Mouse (Mus musculus) forebrain, embryonic 11.5 days (tissue): ENCODE measurements around the gene Set. TPM values are rescaled to one million over a fixed set of nuclear protein-coding genes. Genes with fewer than 3 reads are reported as not detected.

Experiments used
- ATAC-seq: fragments of 200-750 bp; cut with Nextera tagmentation; replicated peaks from 2 replicates; pipeline ENCODE4 v1.8.0; 2017; ENCODE audit warnings: moderate TSS enrichment; ENCODE audit not compliant: low FRiP score
- DNase-seq: peaks from one replicate; pipeline ENCODE4 v3.0.0-alpha.2; 2017; ENCODE audit warnings: low spot score
- H3K27ac ChIP-seq: fragments of 300-500 bp; sonication (generic); 2 replicates; pipeline ENCODE4 v1.5.1; 2014; ENCODE audit warnings: low read depth, low read length
- H3K27me3 ChIP-seq: fragments of 300-500 bp; sonication (generic); 2 replicates; pipeline ENCODE4 v1.6.1; 2014; ENCODE audit warnings: mild to moderate bottlenecking, low read length, mixed read lengths; ENCODE audit not compliant: control insufficient read depth, insufficient read depth
- H3K36me3 ChIP-seq: fragments of 300-500 bp; sonication (generic); 2 replicates; pipeline ENCODE4 v1.6.1; 2014; ENCODE audit warnings: mild to moderate bottlenecking, low read length, moderate library complexity, mixed read lengths; ENCODE audit not compliant: control insufficient read depth, insufficient read depth
- H3K4me1 ChIP-seq: fragments of 300-500 bp; sonication (generic); replicated peaks from 2 replicates; pipeline ENCODE4 v1.6.1; 2014; ENCODE audit warnings: low read length, mixed read lengths; ENCODE audit not compliant: control insufficient read depth, insufficient read depth
- H3K4me2 ChIP-seq: fragments of 300-500 bp; sonication (generic); 2 replicates; pipeline ENCODE4 v1.6.1; 2014; ENCODE audit warnings: low read depth, mild to moderate bottlenecking, low read length, moderate library complexity, mixed read lengths; ENCODE audit not compliant: severe bottlenecking
- H3K4me3 ChIP-seq: fragments of 300-500 bp; sonication (generic); 2 replicates; pipeline ENCODE4 v1.5.1; 2014; ENCODE audit warnings: low read depth, low read length
- H3K9ac ChIP-seq: fragments of 300-500 bp; sonication (generic); 2 replicates; pipeline ENCODE4 v1.6.1; 2014; ENCODE audit warnings: low read length
- H3K9me3 ChIP-seq: fragments of 300-500 bp; sonication (generic); 2 replicates; pipeline ENCODE4 v1.6.1; 2016; ENCODE audit warnings: low read length, mixed read lengths; ENCODE audit not compliant: control insufficient read depth
- WGBS: fragments of 180-500 bp; shearing (Covaris S2); extraction: QIAGEN DNeasy Blood & Tissue Kit; methylation state at CpG from one replicate; pipeline ENCODE4 v1.1.7; 2014; 5-methylcytosine and 5-hydroxymethylcytosine counted together
- polyA plus RNA-seq: library from polyadenylated mRNA; unstranded; fragments of >200 nt; fragmentation: Nextera tagmentation; extraction: Ambion mirVana; gene quantifications from 2 replicates; pipeline ENCODE4 v1.2.1, GENCODE M21; 2014

The Set gene
- polyA plus RNA-seq, 1 experiment from 2014 or later: 817 TPM

DNA sequence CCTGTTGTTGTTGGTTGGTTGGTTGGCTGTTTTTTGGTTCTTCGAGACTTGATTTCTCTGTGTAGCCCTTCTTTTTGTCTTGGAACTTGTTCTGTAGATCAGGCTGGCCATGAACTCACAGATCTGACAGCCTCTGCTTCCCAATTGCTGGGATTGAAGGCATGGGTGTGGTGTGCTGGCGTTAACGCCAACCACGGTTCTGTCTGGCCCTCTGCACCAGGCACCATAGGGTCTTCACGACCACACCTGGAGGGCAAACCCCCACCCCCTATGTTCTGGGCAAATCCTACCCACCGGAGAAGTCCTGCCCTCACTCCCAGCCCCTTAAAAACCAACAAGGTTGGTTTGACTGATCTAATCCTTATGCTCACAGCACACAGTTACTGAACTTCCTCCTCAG lies 19.8 kb downstream of the Set start:
- H3K27ac ChIP-seq: no peak overlapping the region
- H3K9ac ChIP-seq: no peak overlapping the region
- H3K4me3 ChIP-seq: no peak overlapping the region

GRCm38 (mm10) chr2:30077502-30078348 lies 20.5 kb downstream of the Set start, which contains the start of gene Pkn3:
TSS of gene Pkn3 (plus strand) at chr2:30077684.
- H3K27me3 ChIP-seq: no peaks in the 10 kb centered on the region
- H3K4me3 ChIP-seq: peak within 1 kb of the TSS; percentile 55
- peaks cover 5% of the 10 kb centered on the region for H3K4me1 ChIP-seq
- peak within 1 kb of the TSS; percentile 78 for H3K9ac ChIP-seq
- ATAC-seq: peak; percentile 79
- DNase-seq: peak; percentile 95
- H3K9me3 ChIP-seq: no peaks in the 10 kb centered on the region
- peak within 1 kb of the TSS; percentile 68 for H3K27ac ChIP-seq
- WGBS: under 1% methylated on average over 53 of the region's 53 CpGs
- H3K36me3 ChIP-seq: no peaks in the 10 kb centered on the region
- peak within 1 kb of the TSS; percentile 93 for H3K4me2 ChIP-seq

More for the DNA sequence above, 19.8 kb downstream of the Set start:
- 0 out of 2 replicates have a peak, but pooled peaks have one; percentile 2 for ATAC-seq
- Histone ChIP-seq H3K4me2 (peak overlapping the region; percentile 93; the same call in 1 of the 2 replicates), H3K27me3 (no peaks in the 10 kb centered on the region), H3K36me3 (no peaks in the 10 kb centered on the region), H3K9me3 (no peaks in the 10 kb centered on the region), H3K4me1 (peaks cover 5% of the 10 kb centered on the region)
- WGBS: 73% methylated on average over 6 of the region's 6 CpGs
- DNase-seq: no peak

GRCm38 (mm10) chr2:30078349-30078712 lies 21.2 kb downstream of the Set start:
- H3K4me3 ChIP-seq: peak overlapping the region; percentile 55
- H3K4me2 ChIP-seq: peak overlapping the region; percentile 93
- 31% methylated on average over 10 of the region's 10 CpGs for WGBS
- DNase-seq (no peak), ATAC-seq (no peak; the same call in 1 of the 2 replicates)
- peaks cover 5% of the 10 kb centered on the region for H3K4me1 ChIP-seq
- H3K27me3 ChIP-seq: no peaks in the 10 kb centered on the region
- no peaks in the 10 kb centered on the region for H3K36me3 ChIP-seq
- no peaks in the 10 kb centered on the region for H3K9me3 ChIP-seq
- H3K27ac ChIP-seq: peak overlapping the region; percentile 31
- H3K9ac ChIP-seq: peak overlapping the region; percentile 78

GRCm38 (mm10) chr2:30078760-30079159 lies 21.6 kb downstream of the Set start:
- peak overlapping the region; percentile 12; the same call in 1 of the 2 replicates for H3K9ac ChIP-seq
- peak overlapping the region; percentile 55; the same call in 1 of the 2 replicates for H3K4me3 ChIP-seq
- no peaks in the 10 kb centered on the region for H3K27me3 ChIP-seq
- no peak overlapping the region for H3K27ac ChIP-seq
- H3K36me3 ChIP-seq: no peaks in the 10 kb centered on the region
- H3K9me3 ChIP-seq: no peaks in the 10 kb centered on the region
- peak overlapping the region; percentile 93; the same call in 1 of the 2 replicates for H3K4me2 ChIP-seq
- no peak for DNase-seq
- WGBS: 81% methylated on average over 4 of the region's 4 CpGs
- no peak for ATAC-seq
- peaks cover 5% of the 10 kb centered on the region for H3K4me1 ChIP-seq

DNA sequence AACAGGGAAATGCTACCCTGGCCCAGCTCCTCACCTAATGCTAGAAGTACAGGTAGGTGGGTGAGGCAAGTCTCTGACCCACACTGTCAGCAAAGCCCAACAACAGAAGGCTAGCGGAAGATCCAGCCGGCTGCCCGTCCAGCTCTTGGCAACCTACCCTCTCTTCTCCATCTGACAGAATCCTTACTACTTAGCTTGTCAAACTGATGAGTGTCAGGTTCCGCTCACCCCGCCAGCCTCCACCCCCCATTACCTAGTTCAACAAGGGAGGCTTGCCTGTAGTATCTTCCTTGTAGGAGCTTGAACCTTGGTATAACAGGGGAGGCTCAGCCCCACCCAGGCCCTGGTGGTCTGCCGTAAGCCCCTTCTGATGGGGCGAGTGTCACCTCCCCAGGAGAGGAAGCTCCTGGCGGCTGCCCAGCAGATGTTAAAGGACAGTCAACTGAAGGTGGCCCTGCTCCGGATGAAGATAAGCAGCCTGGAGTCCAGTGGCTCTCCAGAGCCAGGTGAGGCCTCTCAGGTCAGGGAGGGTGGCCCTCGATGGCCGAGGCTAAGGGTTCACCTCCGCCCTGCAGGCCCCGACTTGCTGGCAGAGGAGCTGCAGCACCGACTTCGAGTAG lies 23.1 kb downstream of the Set start:
- Histone ChIP-seq H3K27me3 (no peaks in the 10 kb centered on the region), H3K27ac (no peak overlapping the region), H3K4me2 (no peak overlapping the region), H3K9ac (no peak overlapping the region), H3K9me3 (no peaks in the 10 kb centered on the region), H3K4me3 (no peak overlapping the region), H3K4me1 (peaks cover 7% of the 10 kb centered on the region), H3K36me3 (no peaks in the 10 kb centered on the region)
- DNase-seq: no peak
- ATAC-seq: no peak
- WGBS: 84% methylated on average over 15 of the region's 15 CpGs

GRCm38 (mm10) chr2:30084113-30084512 lies 26.9 kb downstream of the Set start:
- Histone ChIP-seq H3K9ac (no peak overlapping the region), H3K27ac (no peak overlapping the region), H3K4me1 (peaks cover 2% of the 10 kb centered on the region; the same call in 1 of the 2 replicates), H3K4me3 (no peak overlapping the region), H3K9me3 (no peaks in the 10 kb centered on the region), H3K27me3 (no peaks in the 10 kb centered on the region), H3K36me3 (no peaks in the 10 kb centered on the region), H3K4me2 (no peak overlapping the region; the same call in 1 of the 2 replicates)
- ATAC-seq (no peak), DNase-seq (no peak)
- WGBS: 61% methylated on average over 5 of the region's 5 CpGs

DNA sequence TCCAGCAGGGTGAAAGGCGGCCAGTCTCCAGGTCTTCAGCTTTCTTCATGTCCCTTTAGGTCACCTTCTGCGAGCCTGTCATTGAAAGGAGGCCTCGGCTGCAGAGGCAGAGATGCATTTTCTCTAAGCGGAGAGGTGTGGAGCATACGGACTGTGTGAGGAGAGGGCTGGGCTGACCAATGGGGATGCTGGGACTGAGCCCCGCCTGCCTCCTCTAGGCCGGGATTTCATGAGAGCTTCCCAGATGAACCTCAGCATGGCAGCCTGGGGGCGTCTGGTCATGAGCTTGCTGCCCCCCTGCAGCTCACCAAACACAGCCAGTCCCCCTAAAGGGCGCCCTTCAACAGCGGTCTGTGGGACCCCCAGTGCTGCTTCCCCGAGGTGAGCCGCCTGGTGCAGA lies 27.5 kb downstream of the Set start:
- DNase-seq (no peak), ATAC-seq (no peak)
- Histone ChIP-seq H3K36me3 (no peaks in the 10 kb centered on the region), H3K4me1 (peaks cover 2% of the 10 kb centered on the region; the same call in 1 of the 2 replicates), H3K9ac (peak overlapping the region; percentile 37), H3K27me3 (no peaks in the 10 kb centered on the region), H3K4me3 (no peak overlapping the region), H3K27ac (no peak overlapping the region), H3K4me2 (peak overlapping the region; percentile 27; the same call in 1 of the 2 replicates), H3K9me3 (no peaks in the 10 kb centered on the region)
- whole genome bisulfite sequencing: 11% methylated on average over 12 of the region's 12 CpGs

GRCm38 (mm10) chr2:30087310-30087709 lies 30.1 kb downstream of the Set start:
- H3K9ac ChIP-seq: no peak overlapping the region
- H3K27ac ChIP-seq: no peak overlapping the region
- no peak overlapping the region for H3K4me2 ChIP-seq
- H3K4me1 ChIP-seq: peaks cover 2% of the 10 kb centered on the region; the same call in 1 of the 2 replicates
- H3K9me3 ChIP-seq: no peaks in the 10 kb centered on the region
- H3K4me3 ChIP-seq: no peak overlapping the region
- H3K36me3 ChIP-seq: no peaks in the 10 kb centered on the region
- H3K27me3 ChIP-seq: no peaks in the 10 kb centered on the region
- no peak for DNase-seq
- ATAC-seq: no peak
- WGBS: 88% methylated on average over 4 of the region's 4 CpGs
